Mouse (Mus musculus) layer of hippocampus, adult 2 months (tissue): ENCODE measurements around the gene Gm49396. TPM values are rescaled to one million over a fixed set of nuclear protein-coding genes. Genes with fewer than 3 reads are reported as not detected.

Source experiments
- DNase-seq, 2 experiments: peaks; one replicate each; pipeline ENCODE4 v3.0.0; 2022; ENCODE audit warnings: low spot score in 2 of 2
- H3K27ac ChIP-seq: fragments of 200-600 bp; 2 replicates; pipeline ENCODE4 v1.8.1; 2022
- H3K4me3 ChIP-seq: fragments of 200-600 bp; 2 replicates; pipeline ENCODE4 v1.8.1; 2022; ENCODE audit warnings: mild to moderate bottlenecking
- CTCF ChIP-seq: fragments of 200-600 bp; conservative IDR thresholded peaks from 2 replicates; pipeline ENCODE4 v1.8.1; 2022; ENCODE audit warnings: antibody characterized with exemption, mild to moderate bottlenecking, moderate library complexity
- long read RNA-seq, 2 experiments: library from polyadenylated mRNA; stranded (forward); transcript quantifications; one replicate each; pipeline ENCODE4 v2.0.0; 2021; ENCODE audit warnings: borderline mapping rate in 2 of 2
- total RNA-seq, 2 experiments: library from RNA; stranded (reverse); gene quantifications; 2 replicates each; pipeline ENCODE4 v1.2.3; 2021

Gene Gm49396
- 10 to 100 TPM in 1 of 2 experiments, 1 to 10 TPM in 1; 9.0 to 11.4 TPM for total RNA-seq
- long read RNA-seq, experiment 1, transcript Gm49396-203 (10 exons, 3,007 nt), result major isoform, 8 of 35 reads
- long read RNA-seq, experiment 1, partial matches to known transcripts, result 2 of 35 reads
- long read RNA-seq, experiment 1, other reads (novel, unspliced or antisense), result 25 of 35 reads
- long read RNA-seq, experiment 2, transcript Gm49396-203 (10 exons, 3,007 nt), result major isoform, 10 of 45 reads
- long read RNA-seq, experiment 2, partial matches to known transcripts, result 8 of 45 reads
- long read RNA-seq, experiment 2, other reads (novel, unspliced or antisense), result 27 of 45 reads

DNA sequence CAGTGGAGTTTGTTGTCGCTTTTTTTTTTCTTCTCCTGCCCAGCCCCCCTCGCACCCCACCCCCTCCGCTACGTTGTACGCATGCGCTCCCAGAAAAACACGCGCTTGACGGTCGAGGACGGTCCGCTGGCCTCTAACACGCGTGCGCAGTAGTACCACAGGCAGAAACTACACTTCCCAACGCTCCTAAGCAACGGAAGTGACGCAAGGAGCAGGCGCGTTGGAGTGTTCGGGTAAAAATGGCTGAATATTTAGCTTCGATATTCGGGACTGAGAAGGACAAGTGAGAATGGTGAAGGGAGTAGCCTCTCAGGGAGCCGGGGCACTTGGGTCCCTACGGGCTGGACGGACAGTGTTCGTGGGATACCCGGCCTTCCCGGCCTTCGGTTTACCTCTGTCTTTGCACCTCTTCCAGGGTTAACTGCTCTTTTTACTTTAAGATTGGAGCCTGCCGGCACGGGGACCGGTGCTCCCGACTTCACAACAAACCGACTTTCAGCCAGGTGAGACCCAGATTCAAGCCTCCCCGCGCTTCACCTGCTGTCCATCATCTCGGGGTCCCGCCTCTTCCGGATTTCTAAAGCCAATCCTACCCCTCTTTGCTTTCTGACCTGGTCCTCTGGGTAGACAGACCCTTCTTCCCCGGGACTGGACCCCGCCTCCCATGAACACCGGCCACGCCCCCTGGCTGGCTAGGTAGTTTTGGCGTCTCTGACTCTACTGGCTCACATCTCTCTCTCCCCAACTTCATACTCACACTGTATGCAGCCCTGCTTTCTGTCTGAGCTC lies at the start of gene Gm49396, which contains the start of the genes U2af1l4 and Psenen:
TSS of gene Gm49396 (plus strand) at position 228 of the 789 bp plus-strand sequence.
TSS of gene U2af1l4 (plus strand) at position 185 of the 789 bp plus-strand sequence.
TSS of gene Psenen (minus strand) at position 511 of the 789 bp plus-strand sequence.
- Histone ChIP-seq H3K27ac (peak within 1 kb of the TSS; percentile 99), H3K4me3 (peak within 1 kb of the TSS; percentile 93)
- no peak for TF ChIP-seq CTCF
- DNase-seq, result peak; percentile 95 to 97

DNA sequence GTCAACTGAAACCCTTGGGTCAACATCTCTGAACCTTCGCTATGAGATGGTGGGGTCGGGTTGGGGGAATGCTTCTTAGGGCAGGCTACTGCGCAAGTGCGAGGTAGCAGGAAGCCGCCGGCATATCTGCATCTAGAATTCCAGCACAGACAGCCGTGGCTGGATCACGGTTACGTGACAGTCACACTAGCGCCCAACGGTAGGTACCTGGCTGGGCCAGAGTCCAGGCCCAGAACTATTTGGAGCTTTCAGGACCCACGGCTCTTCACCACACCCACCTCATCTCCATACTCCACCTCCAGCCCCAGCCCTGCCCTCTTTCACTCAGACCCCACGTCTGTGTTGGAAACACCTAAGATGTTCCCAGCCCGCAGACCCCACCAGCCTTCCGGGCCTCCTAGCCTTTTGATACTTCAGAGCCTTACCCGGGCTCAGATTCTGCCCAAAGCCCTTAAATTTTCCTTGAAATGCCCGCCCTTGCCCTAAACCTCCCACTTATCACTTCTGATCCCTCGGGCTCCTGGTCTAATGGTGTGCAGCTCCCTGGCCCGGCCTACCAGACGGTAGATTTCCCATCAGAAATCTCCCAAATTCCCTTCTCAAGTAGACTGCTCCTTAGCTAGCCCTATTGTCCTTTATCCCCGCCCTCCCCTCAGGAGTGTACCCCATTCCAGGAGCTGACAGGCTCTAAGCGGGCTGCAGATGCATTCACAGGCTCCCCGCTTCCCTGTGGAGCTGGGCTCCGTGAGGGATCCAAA lies 48.0 kb upstream of the Gm49396 start:
- no peak for TF ChIP-seq CTCF
- no peak overlapping the region for H3K27ac ChIP-seq
- H3K4me3 ChIP-seq, result no peak overlapping the region
- DNase-seq, result no peak

DNA sequence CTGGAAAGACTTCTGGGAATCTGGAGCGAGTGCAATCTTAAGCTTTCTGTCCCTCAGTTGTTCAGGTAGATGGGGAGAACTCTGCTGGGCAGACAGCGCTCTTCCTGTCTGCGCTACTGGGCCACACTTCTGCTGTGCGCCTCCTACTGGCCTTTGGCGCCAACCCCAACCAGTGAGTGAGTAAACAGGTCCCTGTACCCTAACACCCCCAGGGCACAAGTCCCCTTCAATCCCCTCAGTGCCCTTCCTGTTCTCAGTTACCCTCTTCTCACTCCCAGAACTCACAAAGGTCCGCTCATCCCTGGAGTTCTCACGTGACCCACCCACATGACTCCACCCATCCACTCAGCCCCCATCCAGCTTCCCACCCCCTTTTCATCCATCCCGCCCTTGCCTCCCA lies 44.8 kb upstream of the Gm49396 start:
- TF ChIP-seq CTCF, result peak; percentile 30
- no peak overlapping the region for H3K4me3 ChIP-seq
- no peak for DNase-seq

DNA sequence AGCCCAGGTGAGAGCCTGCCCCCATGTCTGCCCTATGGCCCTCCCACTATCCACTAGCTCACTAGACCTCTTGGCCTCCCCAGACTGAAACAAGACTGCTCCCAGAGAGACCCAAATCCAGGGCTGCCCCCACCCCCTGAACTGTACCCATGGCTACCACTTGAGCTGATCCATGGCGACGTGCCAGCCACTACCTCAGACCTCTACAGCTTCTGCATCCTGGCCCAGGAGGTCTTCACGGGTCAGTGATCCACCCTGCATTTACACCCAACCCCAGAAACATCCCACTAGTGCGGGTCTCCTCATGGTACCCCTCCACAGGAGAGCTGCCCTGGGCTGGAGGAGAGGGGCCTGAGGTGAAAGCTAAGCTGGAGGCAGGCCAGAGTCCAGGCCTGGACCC lies 42.7 kb upstream of the Gm49396 start:
- H3K27ac ChIP-seq, result no peak overlapping the region
- no peak overlapping the region for H3K4me3 ChIP-seq
- DNase-seq, result no peak
- TF ChIP-seq CTCF, result no peak

More for the DNA sequence above, 44.8 kb upstream of the Gm49396 start:
- no peak overlapping the region for H3K27ac ChIP-seq

DNA sequence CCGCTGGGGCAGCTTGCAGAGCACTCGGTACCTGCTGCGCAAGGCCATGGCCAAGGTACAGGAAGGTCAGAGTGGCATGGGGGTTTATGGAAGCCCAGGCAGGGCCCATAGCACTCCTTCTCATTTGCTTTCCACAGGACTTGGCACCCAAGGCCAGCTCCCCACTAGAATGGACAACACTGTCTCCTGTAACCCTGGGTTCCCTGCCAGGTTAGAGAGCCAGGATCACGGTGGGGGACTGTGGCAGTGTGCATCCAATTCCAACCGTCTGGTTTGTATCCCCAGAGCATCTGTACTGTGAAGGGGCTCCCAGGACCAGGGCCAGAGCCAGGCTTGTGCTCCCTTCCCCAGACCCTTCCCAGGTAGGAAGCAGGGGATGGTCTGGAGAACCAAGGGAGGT lies 42.3 kb upstream of the Gm49396 start:
- Histone ChIP-seq H3K4me3 (no peak overlapping the region), H3K27ac (no peak overlapping the region)
- TF ChIP-seq CTCF, result no peak
- no peak for DNase-seq

DNA sequence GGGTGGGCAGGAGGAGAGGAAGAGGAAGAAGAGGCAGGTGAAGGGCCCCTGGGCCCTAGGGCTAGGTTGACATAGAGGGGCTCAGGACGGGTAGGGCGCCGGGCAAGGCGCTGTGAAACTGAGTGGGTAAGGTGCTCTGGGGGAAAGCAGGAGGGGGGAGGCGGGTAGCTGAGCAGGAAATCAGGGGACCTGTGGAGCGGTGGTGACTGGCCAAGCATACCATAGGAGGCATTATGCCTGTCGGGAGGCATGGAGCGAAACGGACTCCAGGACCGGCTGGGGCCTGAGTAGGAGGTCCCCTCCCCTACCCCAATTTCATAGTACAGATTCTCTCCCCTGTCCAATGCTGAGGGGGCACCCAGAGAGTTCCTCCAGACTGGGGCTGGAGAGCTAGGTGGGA lies 40.3 kb upstream of the Gm49396 start:
- no peak overlapping the region for H3K27ac ChIP-seq
- DNase-seq, result no peak
- H3K4me3 ChIP-seq, result no peak overlapping the region
- TF ChIP-seq CTCF, result no peak

DNA sequence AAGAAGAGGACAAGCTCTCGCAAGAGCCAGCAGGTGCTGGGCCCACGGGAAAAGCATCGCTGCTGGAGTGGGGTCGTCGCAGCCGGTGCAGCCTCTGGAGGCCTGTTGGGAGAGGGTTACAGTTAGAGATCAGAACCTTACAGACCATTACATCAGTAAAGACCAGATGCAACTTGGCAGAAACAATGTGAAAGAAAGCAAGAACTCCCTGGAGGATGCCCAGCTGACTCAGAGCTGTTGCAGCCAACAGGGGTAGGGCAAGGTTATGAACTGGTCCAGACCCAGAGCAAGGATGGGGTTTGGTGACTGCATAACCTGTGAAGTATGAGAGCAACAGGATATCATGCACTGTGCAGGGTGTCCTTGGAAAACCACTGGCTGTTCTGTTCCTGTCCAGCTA lies 38.7 kb upstream of the Gm49396 start:
- no peak overlapping the region for H3K4me3 ChIP-seq
- TF ChIP-seq CTCF, result no peak
- no peak for DNase-seq
- no peak overlapping the region for H3K27ac ChIP-seq

DNA sequence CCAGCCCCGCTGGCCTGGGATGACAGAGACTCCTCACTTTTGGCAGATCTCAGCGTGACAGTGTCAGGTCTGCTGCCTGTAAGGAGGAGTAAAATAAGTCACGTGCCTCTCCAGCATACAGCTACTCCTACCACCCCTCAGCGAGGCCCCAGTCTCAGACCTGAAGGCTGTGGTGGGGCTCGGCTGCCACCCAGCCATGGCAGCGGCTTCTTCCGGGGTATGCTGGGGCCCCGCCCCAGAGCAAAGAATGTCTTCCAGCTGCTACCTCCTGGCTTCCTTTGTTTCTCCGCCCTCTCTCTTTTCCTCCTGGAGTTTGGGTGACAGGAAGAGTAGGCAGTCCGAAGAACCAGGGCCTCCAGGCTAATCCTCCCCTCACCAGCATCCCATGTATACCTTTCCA lies 37.2 kb upstream of the Gm49396 start:
- Histone ChIP-seq H3K4me3 (no peak overlapping the region), H3K27ac (no peak overlapping the region)
- no peak for TF ChIP-seq CTCF
- DNase-seq, result no peak

DNA sequence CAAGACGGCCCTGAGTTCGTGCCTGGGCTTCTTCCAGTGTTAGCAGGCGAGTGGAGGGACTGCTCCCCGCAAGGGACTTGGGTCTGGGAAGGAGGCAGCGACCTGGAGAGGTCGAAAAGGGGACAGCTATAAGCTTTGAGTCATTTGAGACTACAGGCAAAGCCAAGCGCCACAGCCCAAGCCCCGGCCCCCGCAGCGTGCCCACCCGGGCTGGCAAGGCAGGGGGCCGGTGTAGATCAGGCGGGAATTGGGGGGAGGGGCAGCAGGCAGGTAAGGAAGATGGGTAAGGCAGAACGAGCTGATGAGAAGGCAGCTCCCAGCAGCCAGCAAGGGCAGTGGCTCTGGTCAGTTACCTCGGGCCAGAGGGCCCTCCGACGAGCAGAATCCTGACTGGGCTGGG lies 36.7 kb upstream of the Gm49396 start:
- Histone ChIP-seq H3K4me3 (no peak overlapping the region), H3K27ac (no peak overlapping the region)
- DNase-seq, result no peak
- no peak for TF ChIP-seq CTCF

DNA sequence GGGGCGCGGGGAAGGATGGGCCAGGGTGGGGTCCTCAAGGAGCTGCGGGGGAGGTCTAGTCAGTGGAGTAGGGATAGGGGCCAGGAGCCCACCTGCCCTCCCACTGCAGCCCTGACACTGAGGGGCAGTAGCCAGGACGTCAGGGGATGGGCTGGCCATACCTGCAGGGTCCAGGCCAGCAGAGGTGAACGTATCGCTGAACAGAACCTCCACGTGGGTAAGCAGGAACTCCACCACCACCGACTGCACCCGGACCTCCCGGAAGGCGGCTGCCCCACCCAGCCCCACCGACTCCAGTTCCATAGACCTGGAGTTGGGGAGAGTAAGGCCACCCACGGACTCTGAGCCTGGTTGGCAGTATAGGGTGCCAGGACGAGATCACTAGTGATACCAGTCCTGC lies 36.2 kb upstream of the Gm49396 start:
- Histone ChIP-seq H3K4me3 (no peak overlapping the region), H3K27ac (no peak overlapping the region)
- DNase-seq, result no peak
- TF ChIP-seq CTCF, result no peak

DNA sequence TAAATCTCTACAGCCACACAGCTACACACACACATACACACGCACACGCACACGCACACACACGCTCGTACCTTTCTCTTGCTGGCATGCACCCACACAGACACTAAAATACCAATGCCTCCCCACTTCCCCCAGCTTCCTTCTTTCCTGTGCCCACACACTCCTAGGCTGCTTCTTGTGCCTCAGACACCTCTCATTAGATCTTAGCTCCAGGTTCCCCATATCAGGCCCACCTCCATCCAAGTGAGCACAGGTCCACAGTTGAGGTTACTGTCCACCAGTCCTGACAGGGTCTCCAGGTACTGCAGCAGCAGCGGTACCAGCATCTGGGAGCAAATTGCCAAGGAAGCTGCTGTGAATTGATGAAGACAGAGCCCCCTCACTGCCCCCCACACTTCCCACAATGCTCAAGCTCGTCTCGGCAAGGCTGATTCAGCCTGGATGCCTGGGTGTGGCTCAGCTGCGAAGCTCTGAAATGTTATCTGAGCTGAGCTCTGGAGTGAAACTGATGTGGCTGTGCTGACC lies 31.8 kb upstream of the Gm49396 start:
- TF ChIP-seq CTCF, result no peak
- no peak overlapping the region; the same call in 1 of the 2 replicates for H3K4me3 ChIP-seq
- H3K27ac ChIP-seq, result 0 out of 2 replicates have a peak overlapping the region, but pooled peaks have one; percentile 23
- no peak for DNase-seq

DNA sequence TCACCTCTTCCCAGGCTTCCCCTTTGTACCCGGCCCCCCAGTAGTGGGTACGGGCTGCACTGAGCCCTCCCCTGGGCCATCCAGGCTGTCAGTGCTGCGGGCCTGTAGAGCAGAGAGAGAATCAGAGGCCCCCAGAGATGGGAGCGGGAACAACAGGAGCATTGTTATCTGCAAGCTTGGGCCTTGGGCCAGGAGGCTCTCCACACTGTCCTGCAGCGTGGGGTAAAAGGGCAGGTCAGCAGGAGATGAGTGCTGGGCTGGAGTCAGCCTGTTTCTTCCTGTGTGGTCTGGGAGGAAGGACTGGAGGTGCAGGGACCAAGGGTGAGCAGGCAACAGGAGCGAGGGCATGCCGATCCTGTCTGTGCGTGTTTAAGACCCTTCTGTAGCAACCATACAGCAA lies 30.2 kb upstream of the Gm49396 start:
- no peak overlapping the region; the same call in 1 of the 2 replicates for H3K4me3 ChIP-seq
- DNase-seq, result no peak
- TF ChIP-seq CTCF, result no peak; the same call in 1 of the 2 replicates
- H3K27ac ChIP-seq, result peak overlapping the region; percentile 90
